Mouse (Mus musculus) heart, postnatal 0 days (tissue): ENCODE measurements around the gene Zfp704. TPM values are rescaled to one million over a fixed set of nuclear protein-coding genes. Genes with fewer than 3 reads are reported as not detected.

Experiments
- ATAC-seq: fragments of 200-750 bp; cut with Nextera tagmentation; 2 replicates; pipeline ENCODE4 v1.8.0; 2017; ENCODE audit warnings: low read depth, moderate number of reproducible peaks, moderate library complexity; ENCODE audit not compliant: insufficient read depth
- DNase-seq: peaks from one replicate; pipeline ENCODE4 v3.0.0-alpha.2; 2016; ENCODE audit warnings: low spot score
- H3K27ac ChIP-seq: fragments of 300-500 bp; sonication (generic); 2 replicates; pipeline ENCODE4 v1.5.1; 2014; ENCODE audit warnings: low read depth, mild to moderate bottlenecking
- H3K27me3 ChIP-seq: fragments of 300-500 bp; sonication (generic); 2 replicates; pipeline ENCODE4 v1.6.1; 2014; ENCODE audit warnings: low read length, mixed read lengths; ENCODE audit not compliant: control insufficient read depth, insufficient read depth
- H3K36me3 ChIP-seq: fragments of 300-500 bp; sonication (generic); replicated peaks from 2 replicates; pipeline ENCODE4 v1.6.1; 2014; ENCODE audit warnings: low read length, mixed read lengths; ENCODE audit not compliant: control insufficient read depth, insufficient read depth
- H3K4me1 ChIP-seq: fragments of 300-500 bp; sonication (generic); 2 replicates; pipeline ENCODE4 v1.6.1; 2014; ENCODE audit warnings: antibody characterized with exemption; ENCODE audit not compliant: control insufficient read depth, insufficient read depth
- H3K4me2 ChIP-seq: fragments of 300-500 bp; sonication (generic); 2 replicates; pipeline ENCODE4 v1.6.1; 2014; ENCODE audit warnings: low read depth, mild to moderate bottlenecking, low read length, moderate library complexity
- H3K4me3 ChIP-seq: fragments of 300-500 bp; sonication (generic); 2 replicates; pipeline ENCODE4 v1.5.1; 2014; ENCODE audit warnings: low read depth, low read length
- H3K9ac ChIP-seq: fragments of 300-500 bp; sonication (generic); replicated peaks from 2 replicates; pipeline ENCODE4 v1.6.1; 2014; ENCODE audit warnings: low read depth, low read length, mixed read lengths
- H3K9me3 ChIP-seq: fragments of 300-500 bp; sonication (generic); replicated peaks from 2 replicates; pipeline ENCODE4 v1.6.1; 2016; ENCODE audit warnings: low read length; ENCODE audit not compliant: control insufficient read depth
- CTCF ChIP-seq: IDR thresholded peaks from 2 replicates; pipeline ENCODE4 v1.5.1; 2016; ENCODE audit warnings: antibody characterized with exemption, control low read depth, low read depth
- EP300 ChIP-seq: IDR thresholded peaks from 2 replicates; pipeline ENCODE4 v1.6.1; 2016; ENCODE audit warnings: antibody characterized with exemption, low read depth
- WGBS: fragments of 180-500 bp; shearing (Covaris S2); extraction: QIAGEN DNeasy Blood & Tissue Kit; methylation state at CpG from one replicate; pipeline ENCODE4 v1.1.7; 2014; 5-methylcytosine and 5-hydroxymethylcytosine counted together
- polyA plus RNA-seq: library from polyadenylated mRNA; unstranded; fragments of >200 nt; fragmentation: Nextera tagmentation; extraction: Ambion mirVana; gene quantifications from 2 replicates; pipeline ENCODE4 v1.2.1, GENCODE M21; 2015
- total RNA-seq: library from RNA; depleted of rRNA; stranded (reverse); fragments of >200 nt; gene quantifications from 2 replicates; pipeline ENCODE4 v1.2.3, GENCODE M21; 2014; ENCODE audit warnings: low replicate concordance

Gene Zfp704
- total and polyA plus RNA-seq, 2 experiments from 2014 or later, result 3.5 to 15.8 TPM

GRCm38 (mm10) chr3:9604941-9605340 is 4.9 kb downstream of the Zfp704 start:
- Histone ChIP-seq H3K9me3 (no peaks in the 10 kb centered on the region), H3K4me3 (no peak overlapping the region), H3K9ac (no peak overlapping the region), H3K4me2 (no peak overlapping the region), H3K27me3 (no peaks in the 10 kb centered on the region), H3K27ac (no peak overlapping the region), H3K36me3 (no peaks in the 10 kb centered on the region), H3K4me1 (peaks cover 18% of the 10 kb centered on the region)
- ATAC-seq (no peak), DNase-seq (no peak)
- TF ChIP-seq CTCF, result no peak
- no peak for TF ChIP-seq EP300
- WGBS, result 86% methylated on average over 7 of the region's 7 CpGs

GRCm38 (mm10) chr3:9603866-9604265 is 6.0 kb downstream of the Zfp704 start:
- ATAC-seq (no peak), DNase-seq (no peak)
- Histone ChIP-seq H3K27ac (no peak overlapping the region), H3K27me3 (no peaks in the 10 kb centered on the region), H3K4me1 (peaks cover 23% of the 10 kb centered on the region), H3K4me3 (no peak overlapping the region), H3K4me2 (no peak overlapping the region), H3K9me3 (no peaks in the 10 kb centered on the region), H3K36me3 (no peaks in the 10 kb centered on the region), H3K9ac (no peak overlapping the region)
- WGBS, result 89% methylated on average over 4 of the region's 4 CpGs
- TF ChIP-seq CTCF, result no peak
- TF ChIP-seq EP300, result no peak

- H3K4me1 ChIP-seq, result peaks cover 22% of the 10 kb centered on the region
- H3K9me3 ChIP-seq, result no peaks in the 10 kb centered on the region
- H3K4me3 ChIP-seq, result no peak overlapping the region
- H3K9ac ChIP-seq, result no peak overlapping the region
- no peak overlapping the region for H3K4me2 ChIP-seq
- no peaks in the 10 kb centered on the region for H3K36me3 ChIP-seq
- no peak overlapping the region for H3K27ac ChIP-seq
- ATAC-seq, result peak; percentile 49; the same call in 1 of the 2 replicates
- TF ChIP-seq CTCF, result no peak
- TF ChIP-seq EP300, result no peak
- DNase-seq, result no peak
- H3K27me3 ChIP-seq, result no peaks in the 10 kb centered on the region
- WGBS, result 48% methylated on average over 6 of the region's 6 CpGs
Observed at GRCm38 (mm10) chr3:9600577-9600976, 9.3 kb downstream of the Zfp704 start.

- ATAC-seq, result no peak
- Histone ChIP-seq H3K4me1 (peaks cover 22% of the 10 kb centered on the region), H3K4me3 (no peak overlapping the region), H3K9me3 (no peaks in the 10 kb centered on the region), H3K9ac (no peak overlapping the region), H3K36me3 (no peaks in the 10 kb centered on the region), H3K27ac (0 out of 2 replicates have a peak overlapping the region, but pooled peaks have one; percentile 28), H3K4me2 (no peak overlapping the region), H3K27me3 (no peaks in the 10 kb centered on the region)
- no peak for DNase-seq
- TF ChIP-seq CTCF (no peak), EP300 (no peak)
- WGBS, result 70% methylated on average over 11 of the region's 11 CpGs
Observed at GRCm38 (mm10) chr3:9599738-9600410, 10.0 kb downstream of the Zfp704 start.

- TF ChIP-seq EP300 (no peak), CTCF (no peak)
- Histone ChIP-seq H3K36me3 (no peaks in the 10 kb centered on the region), H3K27ac (no peak overlapping the region), H3K9me3 (no peaks in the 10 kb centered on the region), H3K4me2 (no peak overlapping the region), H3K4me1 (peaks cover 22% of the 10 kb centered on the region), H3K27me3 (no peaks in the 10 kb centered on the region), H3K4me3 (no peak overlapping the region), H3K9ac (no peak overlapping the region)
- WGBS, result 85% methylated on average over 3 of the region's 3 CpGs
- DNase-seq (no peak), ATAC-seq (no peak)
Observed at GRCm38 (mm10) chr3:9598061-9598460, 11.8 kb downstream of the Zfp704 start.

GRCm38 (mm10) chr3:9594457-9594856 is 15.4 kb downstream of the Zfp704 start:
- Histone ChIP-seq H3K9ac (no peak overlapping the region), H3K4me1 (0 out of 2 replicates have a peak, but pooled peaks cover 7% of the 10 kb centered on the region), H3K27ac (no peak overlapping the region), H3K4me2 (no peak overlapping the region), H3K9me3 (no peaks in the 10 kb centered on the region), H3K27me3 (no peaks in the 10 kb centered on the region), H3K36me3 (no peaks in the 10 kb centered on the region), H3K4me3 (no peak overlapping the region)
- DNase-seq (no peak), ATAC-seq (no peak)
- WGBS, result 69% methylated on average over 7 of the region's 7 CpGs
- TF ChIP-seq CTCF (no peak), EP300 (no peak)
